Comparison of ENCODE assay signal across 25 mouse cellular contexts in genomic region chr15:98775533-98775932, GRCm38 (mm10). TPM values are rescaled to one million over a fixed set of nuclear protein-coding genes. Genes with fewer than 3 reads are reported as not detected.
DNase-seq lines count a peak whose midpoint lies in the region; ATAC-seq lines count a peak whose summit lies in the region.
"Had no signal": no experiment of that assay in that cellular context is flagged by ENCODE, and none has a peak within 500 bp of the region (broad histone marks: within the 10 kb centered on the region; RNA-seq: fewer than 3 reads in every experiment).

No protein-coding gene starts in this region.

- no peak overlapping the region for H3K4me2 ChIP-seq in embryonic facial prominence, embryonic 11.5 days (ENCODE audit: low read depth, low read length)
- H3K4me2 ChIP-seq in limb, embryonic 12.5 days: peak overlapping the region; percentile 50
- peak overlapping the region; percentile 57 for H3K4me2 ChIP-seq in limb, embryonic 13.5 days (replicated peaks)

- no peaks in the 10 kb centered on the region for H3K36me3 ChIP-seq in embryonic facial prominence, embryonic 11.5 days (replicated peaks; ENCODE audit: control insufficient read depth, insufficient read depth, low read depth, low read length)
- no peaks in the 10 kb centered on the region for H3K36me3 ChIP-seq in embryonic facial prominence, embryonic 10.5 days (replicated peaks)
- no peaks in the 10 kb centered on the region for H3K36me3 ChIP-seq in limb, embryonic 12.5 days
- H3K36me3 ChIP-seq in limb, embryonic 10.5 days: no peaks in the 10 kb centered on the region
- H3K36me3 ChIP-seq in limb, embryonic 13.5 days: no peaks in the 10 kb centered on the region
- H3K36me3 ChIP-seq: forebrain, embryonic 10.5 days; midbrain, embryonic 13.5 days had no signal

- peaks cover 18% of the 10 kb centered on the region for H3K4me1 ChIP-seq in embryonic facial prominence, embryonic 11.5 days (ENCODE audit: control insufficient read depth, insufficient read depth, low read length)
- peaks cover 58% of the 10 kb centered on the region for H3K4me1 ChIP-seq in embryonic facial prominence, embryonic 10.5 days
- H3K4me1 ChIP-seq in limb, embryonic 12.5 days (replicated peaks): peaks cover 41% of the 10 kb centered on the region
- peaks cover 56% of the 10 kb centered on the region for H3K4me1 ChIP-seq in limb, embryonic 10.5 days
- H3K4me1 ChIP-seq in limb, embryonic 13.5 days: peaks cover 62% of the 10 kb centered on the region

- peak; percentile 19 for DNase-seq in embryonic facial prominence, embryonic 11.5 days (ENCODE audit: low spot score)
- no peak for DNase-seq in embryonic facial prominence, embryonic 10.5 days (ENCODE audit: low spot score)
- DNase-seq in limb, embryonic 10.5 days (ENCODE audit: low spot score): no peak
- DNase-seq in A20 (ENCODE audit: low read depth, low spot score): peak; percentile 49
- DNase-seq in adrenal gland, adult 2 months: no peak
- DNase-seq: cerebellum, adult 11 months; kidney, adult 18-20 months; right cerebral cortex, postnatal 14 days had no signal

- no peak overlapping the region for H3K27ac ChIP-seq in embryonic facial prominence, embryonic 11.5 days (replicated peaks; ENCODE audit: low read depth, low read length)
- H3K27ac ChIP-seq in embryonic facial prominence, embryonic 10.5 days (replicated peaks): no peak overlapping the region
- H3K27ac ChIP-seq in limb, embryonic 12.5 days: no peak overlapping the region
- no peak overlapping the region for H3K27ac ChIP-seq in limb, embryonic 10.5 days
- H3K27ac ChIP-seq in limb, embryonic 13.5 days: no peak overlapping the region
- H3K27ac ChIP-seq: hindbrain, embryonic 14.5 days; layer of hippocampus, adult 2 months; midbrain, embryonic 13.5 days had no signal

- WGBS in embryonic facial prominence, embryonic 11.5 days: 3% methylated on average over 5 of the region's 5 CpGs
- WGBS in embryonic facial prominence, embryonic 10.5 days: 2% methylated on average over 5 of the region's 5 CpGs
- 0% methylated on average over 5 of the region's 5 CpGs for WGBS in limb, embryonic 12.5 days
- 0% methylated on average over 5 of the region's 5 CpGs for WGBS in limb, embryonic 10.5 days
- 3% methylated on average over 5 of the region's 5 CpGs for WGBS in limb, embryonic 13.5 days

- peaks cover 98% of the 10 kb centered on the region for H3K27me3 ChIP-seq in embryonic facial prominence, embryonic 11.5 days (ENCODE audit: control insufficient read depth, insufficient read depth, low read length)
- H3K27me3 ChIP-seq in embryonic facial prominence, embryonic 10.5 days (replicated peaks; ENCODE audit: low read depth, poor library complexity, severe bottlenecking): peaks cover 100% of the 10 kb centered on the region
- H3K27me3 ChIP-seq in limb, embryonic 12.5 days: peaks cover 100% of the 10 kb centered on the region
- H3K27me3 ChIP-seq in limb, embryonic 10.5 days (ENCODE audit: low read depth, poor library complexity, severe bottlenecking): peaks cover 100% of the 10 kb centered on the region
- peaks cover 100% of the 10 kb centered on the region for H3K27me3 ChIP-seq in limb, embryonic 13.5 days

- no peak overlapping the region; the same call in 1 of the 2 replicates for H3K4me3 ChIP-seq in embryonic facial prominence, embryonic 11.5 days (ENCODE audit: low read depth, low read length)
- H3K4me3 ChIP-seq in embryonic facial prominence, embryonic 10.5 days: no peak overlapping the region
- H3K4me3 ChIP-seq in limb, embryonic 12.5 days (replicated peaks): peak overlapping the region; percentile 31; the same call in 1 of the 2 replicates
- no peak overlapping the region for H3K4me3 ChIP-seq in limb, embryonic 10.5 days
- peak overlapping the region; percentile 38 for H3K4me3 ChIP-seq in limb, embryonic 13.5 days

- H3K9ac ChIP-seq in embryonic facial prominence, embryonic 11.5 days (replicated peaks; ENCODE audit: low read length): no peak overlapping the region
- H3K9ac ChIP-seq in limb, embryonic 12.5 days (replicated peaks): no peak overlapping the region
- no peak overlapping the region for H3K9ac ChIP-seq in limb, embryonic 13.5 days
- H3K9ac ChIP-seq: hindbrain, embryonic 14.5 days had no signal

- H3K9me3 ChIP-seq in embryonic facial prominence, embryonic 11.5 days (replicated peaks; ENCODE audit: control insufficient read depth, low read length): no peaks in the 10 kb centered on the region
- H3K9me3 ChIP-seq in embryonic facial prominence, embryonic 10.5 days: no peaks in the 10 kb centered on the region
- H3K9me3 ChIP-seq in limb, embryonic 12.5 days: peaks cover 4% of the 10 kb centered on the region; the same call in 1 of the 2 replicates
- 0 out of 2 replicates have a peak, but pooled peaks cover 2% of the 10 kb centered on the region for H3K9me3 ChIP-seq in limb, embryonic 10.5 days (replicated peaks)
- H3K9me3 ChIP-seq in limb, embryonic 13.5 days: no peaks in the 10 kb centered on the region
- H3K9me3 ChIP-seq: forebrain, embryonic 10.5 days; midbrain, embryonic 13.5 days had no signal

- ATAC-seq in embryonic facial prominence, embryonic 11.5 days (replicated peaks; ENCODE audit: insufficient number of reproducible peaks, low FRiP score, low TSS enrichment, low read depth): no peak
- no peak for ATAC-seq in limb, embryonic 12.5 days (ENCODE audit: insufficient number of reproducible peaks, insufficient read depth, low FRiP score, low TSS enrichment, low read depth)
- no peak for ATAC-seq in limb, embryonic 13.5 days (ENCODE audit: low FRiP score, low read depth)
- ATAC-seq in megakaryocyte progenitor cell, adult 5-6 weeks (replicated peaks; ENCODE audit: poor library complexity): no peak

RNA-seq across cellular contexts. Expression of gene Wnt10b, which starts 2.4 kb away (rescaled TPM):
- polyA plus RNA-seq in embryonic facial prominence, embryonic 11.5 days (2014; fragmentation: Nextera tagmentation; extraction: Ambion mirVana): 1.6 and 2.3 TPM in 2 replicates
- polyA plus RNA-seq in embryonic facial prominence, embryonic 10.5 days (2016; fragmentation: Nextera tagmentation; extraction: Ambion mirVana): 0.34 and 0.40 TPM in 2 replicates
- polyA plus RNA-seq in limb, embryonic 12.5 days (2016; fragmentation: Nextera tagmentation; extraction: Ambion mirVana): 1.5 and 1.7 TPM in 2 replicates
- polyA plus RNA-seq in limb, embryonic 10.5 days (2016; fragmentation: Nextera tagmentation; extraction: Ambion mirVana): 0.62 and 0.99 TPM in 2 replicates
- 2.1 and 2.4 TPM in 2 replicates for polyA plus RNA-seq in limb, embryonic 13.5 days (2015; fragmentation: Nextera tagmentation; extraction: Ambion mirVana)
- total RNA-seq in adrenal gland, adult 2 months (2021): 1 to 10 TPM in 1 of 2 experiments, under 1 TPM in 1; 0.84 to 2.2 TPM
- 0.45 and 2.2 TPM in 2 replicates for polyA plus RNA-seq in adrenal gland, adult 2 months (2012; rRNA removed)
- 0.22 TPM in 1 of 2 replicates, not detected in the other for total RNA-seq in megakaryocyte progenitor cell, adult 5-6 weeks (2015)
- total RNA-seq in megakaryocyte progenitor cell, adult 5-6 weeks (2017): 0.54 TPM in 1 of 2 replicates, not detected in the other
- total RNA-seq: liver, adult 2 months had no signal
- polyA plus RNA-seq: heart, embryonic 14.5 days; hindbrain, embryonic 14.5 days; liver, adult 2 months; liver, embryonic 16.5 days had no signal

RNA-seq across cellular contexts. Expression of gene Arf3, which starts 12.5 kb away (rescaled TPM):
- 24.5 and 28.7 TPM in 2 replicates for polyA plus RNA-seq in embryonic facial prominence, embryonic 11.5 days (2014; fragmentation: Nextera tagmentation; extraction: Ambion mirVana)
- 41.6 and 43.1 TPM in 2 replicates for polyA plus RNA-seq in embryonic facial prominence, embryonic 10.5 days (2016; fragmentation: Nextera tagmentation; extraction: Ambion mirVana)
- 46.5 and 54.1 TPM in 2 replicates for polyA plus RNA-seq in limb, embryonic 12.5 days (2016; fragmentation: Nextera tagmentation; extraction: Ambion mirVana)
- polyA plus RNA-seq in limb, embryonic 10.5 days (2016; fragmentation: Nextera tagmentation; extraction: Ambion mirVana): 44.3 and 49.1 TPM in 2 replicates
- 39.1 and 41.0 TPM in 2 replicates for polyA plus RNA-seq in limb, embryonic 13.5 days (2015; fragmentation: Nextera tagmentation; extraction: Ambion mirVana)
- 100 to 1,000 TPM; 130 to 136 TPM for total RNA-seq in adrenal gland, adult 2 months (2021)
- polyA plus RNA-seq in adrenal gland, adult 2 months (2012; rRNA removed): 82.4 and 106 TPM in 2 replicates
- 32.3 and 35.2 TPM in 2 replicates for total RNA-seq in megakaryocyte progenitor cell, adult 5-6 weeks (2015)
- total RNA-seq in megakaryocyte progenitor cell, adult 5-6 weeks (2017): 32.2 and 36.9 TPM in 2 replicates

RNA-seq across cellular contexts. Expression of gene Wnt1, which starts 14.1 kb away (rescaled TPM):
- 0.28 and 0.33 TPM in 2 replicates for polyA plus RNA-seq in embryonic facial prominence, embryonic 11.5 days (2014; fragmentation: Nextera tagmentation; extraction: Ambion mirVana)
- 1.0 and 1.5 TPM in 2 replicates for polyA plus RNA-seq in embryonic facial prominence, embryonic 10.5 days (2016; fragmentation: Nextera tagmentation; extraction: Ambion mirVana)
- polyA plus RNA-seq in limb, embryonic 12.5 days (2016; fragmentation: Nextera tagmentation; extraction: Ambion mirVana): not detected in 2 replicates
- polyA plus RNA-seq in limb, embryonic 10.5 days (2016; fragmentation: Nextera tagmentation; extraction: Ambion mirVana): not detected in 2 replicates
- not detected in 2 replicates for polyA plus RNA-seq in limb, embryonic 13.5 days (2015; fragmentation: Nextera tagmentation; extraction: Ambion mirVana)
- not detected for total RNA-seq in adrenal gland, adult 2 months (2021)
- 0.08 TPM in 1 of 2 replicates, not detected in the other for polyA plus RNA-seq in adrenal gland, adult 2 months (2012; rRNA removed)
- not detected in 2 replicates for total RNA-seq in megakaryocyte progenitor cell, adult 5-6 weeks (2015)
- not detected in 2 replicates for total RNA-seq in megakaryocyte progenitor cell, adult 5-6 weeks (2017)
- total RNA-seq: adrenal gland, postnatal 36 days; gastrocnemius, postnatal 25 days; heart, adult 18-20 months; heart, postnatal 25 days; layer of hippocampus, adult 2 months; layer of hippocampus, postnatal 25 days; liver, adult 2 months; neutrophil, adult 5-6 weeks had no signal
- polyA plus RNA-seq: heart, embryonic 14.5 days; liver, adult 2 months; liver, embryonic 16.5 days had no signal

RNA-seq across cellular contexts. Expression of gene Ddn, which starts 33.8 kb away (rescaled TPM):
- 0.26 and 0.27 TPM in 2 replicates for polyA plus RNA-seq in embryonic facial prominence, embryonic 11.5 days (2014; fragmentation: Nextera tagmentation; extraction: Ambion mirVana)
- not detected in 2 replicates for polyA plus RNA-seq in embryonic facial prominence, embryonic 10.5 days (2016; fragmentation: Nextera tagmentation; extraction: Ambion mirVana)
- polyA plus RNA-seq in limb, embryonic 12.5 days (2016; fragmentation: Nextera tagmentation; extraction: Ambion mirVana): 0.23 TPM in 1 of 2 replicates, not detected in the other
- not detected in 2 replicates for polyA plus RNA-seq in limb, embryonic 10.5 days (2016; fragmentation: Nextera tagmentation; extraction: Ambion mirVana)
- polyA plus RNA-seq in limb, embryonic 13.5 days (2015; fragmentation: Nextera tagmentation; extraction: Ambion mirVana): 0.05 TPM in 1 of 2 replicates, not detected in the other
- total RNA-seq in adrenal gland, adult 2 months (2021): under 1 TPM in 1 of 2 experiments, not detected in 1; 0.35 TPM
- 0.03 and 0.08 TPM in 2 replicates for polyA plus RNA-seq in adrenal gland, adult 2 months (2012; rRNA removed)
- total RNA-seq in megakaryocyte progenitor cell, adult 5-6 weeks (2015): not detected in 2 replicates
- under 0.01 and 0.10 TPM in 2 replicates for total RNA-seq in megakaryocyte progenitor cell, adult 5-6 weeks (2017)
- total RNA-seq: liver, adult 2 months had no signal
- polyA plus RNA-seq: inflammation-experienced regulatory T-cells, adult 6 months; liver, adult 2 months; liver, embryonic 16.5 days had no signal

RNA-seq across cellular contexts. Expression of gene Fkbp11, which starts 47.5 kb away (rescaled TPM):
- polyA plus RNA-seq in embryonic facial prominence, embryonic 11.5 days (2014; fragmentation: Nextera tagmentation; extraction: Ambion mirVana): 18.9 and 21.0 TPM in 2 replicates
- 23.2 and 26.3 TPM in 2 replicates for polyA plus RNA-seq in embryonic facial prominence, embryonic 10.5 days (2016; fragmentation: Nextera tagmentation; extraction: Ambion mirVana)
- 25.4 and 28.0 TPM in 2 replicates for polyA plus RNA-seq in limb, embryonic 12.5 days (2016; fragmentation: Nextera tagmentation; extraction: Ambion mirVana)
- polyA plus RNA-seq in limb, embryonic 10.5 days (2016; fragmentation: Nextera tagmentation; extraction: Ambion mirVana): 26.8 and 28.9 TPM in 2 replicates
- polyA plus RNA-seq in limb, embryonic 13.5 days (2015; fragmentation: Nextera tagmentation; extraction: Ambion mirVana): 50.8 and 51.5 TPM in 2 replicates
- total RNA-seq in adrenal gland, adult 2 months (2021): 1 to 10 TPM; 4.9 to 9.3 TPM
- polyA plus RNA-seq in adrenal gland, adult 2 months (2012; rRNA removed): 8.4 and 10.0 TPM in 2 replicates
- total RNA-seq in megakaryocyte progenitor cell, adult 5-6 weeks (2015): 45.2 and 50.0 TPM in 2 replicates
- total RNA-seq in megakaryocyte progenitor cell, adult 5-6 weeks (2017): 35.5 and 62.3 TPM in 2 replicates

Comparison
In these comparisons a context has a peak if more than half of its experiments do, and no peak if none do; other contexts are left out.
1. DNase-seq: peak in embryonic facial prominence, embryonic 11.5 days (single experiment) and A20 (single experiment); none in embryonic facial prominence, embryonic 10.5 days (single experiment), limb, embryonic 10.5 days (single experiment) and adrenal gland, adult 2 months (single experiment).
2. H3K4me3 ChIP-seq: peak in limb, embryonic 12.5 days (single experiment) and limb, embryonic 13.5 days (single experiment); none in embryonic facial prominence, embryonic 11.5 days (single experiment), embryonic facial prominence, embryonic 10.5 days (single experiment) and limb, embryonic 10.5 days (single experiment).